Mouse (Mus musculus) liver, postnatal 0 days (tissue): ENCODE measurements around the gene St3gal5. TPM values are rescaled to one million over a fixed set of nuclear protein-coding genes. Genes with fewer than 3 reads are reported as not detected.

Experiments used
- ATAC-seq: fragments of 200-750 bp; cut with Nextera tagmentation; 2 replicates; pipeline ENCODE4 v1.8.0; 2017; ENCODE audit warnings: mild to moderate bottlenecking, moderate library complexity
- DNase-seq: peaks from one replicate; pipeline ENCODE4 v3.0.0-alpha.2; 2016
- H3K27ac ChIP-seq: fragments of 300-500 bp; sonication (generic); 2 replicates; pipeline ENCODE4 v1.5.1; 2014; ENCODE audit warnings: antibody characterized with exemption, moderate library complexity, mild to moderate bottlenecking, low read depth
- H3K27me3 ChIP-seq: fragments of 300-500 bp; sonication (generic); 2 replicates; pipeline ENCODE4 v1.6.1; 2014; ENCODE audit warnings: low read length, control low read depth, mixed read lengths; ENCODE audit not compliant: insufficient read depth
- H3K36me3 ChIP-seq: fragments of 300-500 bp; sonication (generic); replicated peaks from 2 replicates; pipeline ENCODE4 v1.6.1; 2014; ENCODE audit warnings: mild to moderate bottlenecking, control low read depth, low read length, moderate library complexity, mixed read lengths; ENCODE audit not compliant: insufficient read depth
- H3K4me1 ChIP-seq: fragments of 300-500 bp; sonication (generic); 2 replicates; pipeline ENCODE4 v1.6.1; 2014; ENCODE audit warnings: antibody characterized with exemption, mild to moderate bottlenecking, control low read depth; ENCODE audit not compliant: insufficient read depth
- H3K4me2 ChIP-seq: fragments of 300-500 bp; sonication (generic); 2 replicates; pipeline ENCODE4 v1.6.1; 2014; ENCODE audit warnings: low read depth, mild to moderate bottlenecking, low read length, moderate library complexity, mixed read lengths
- H3K4me3 ChIP-seq: fragments of 300-500 bp; sonication (generic); 2 replicates; pipeline ENCODE4 v1.5.1; 2014; ENCODE audit warnings: low read depth, low read length
- H3K9ac ChIP-seq: fragments of 300-500 bp; sonication (generic); replicated peaks from 2 replicates; pipeline ENCODE4 v1.6.1; 2014; ENCODE audit warnings: mild to moderate bottlenecking, moderate library complexity
- H3K9me3 ChIP-seq: fragments of 300-500 bp; sonication (generic); 2 replicates; pipeline ENCODE4 v1.6.1; 2016; ENCODE audit warnings: mild to moderate bottlenecking, control low read depth, low read length, mixed read lengths
- CTCF ChIP-seq: sonication (generic); IDR thresholded peaks from 2 replicates; pipeline ENCODE4 v1.5.1; 2016; ENCODE audit warnings: antibody characterized with exemption, low read depth
- EP300 ChIP-seq: IDR thresholded peaks from 2 replicates; pipeline ENCODE4 v1.6.1; 2016; ENCODE audit warnings: antibody characterized with exemption, low read depth, mild to moderate bottlenecking
- WGBS: fragments of 180-500 bp; shearing (Covaris S2); extraction: QIAGEN DNeasy Blood & Tissue Kit; methylation state at CpG from one replicate; pipeline ENCODE4 v1.1.7; 2014; ENCODE audit not compliant: insufficient replicate concordance; 5-methylcytosine and 5-hydroxymethylcytosine counted together
- polyA plus RNA-seq: library from polyadenylated mRNA; unstranded; fragments of >200 nt; fragmentation: Nextera tagmentation; extraction: Ambion mirVana; gene quantifications from 2 replicates; pipeline ENCODE4 v1.2.1, GENCODE M21; 2015

St3gal5 gene
- polyA plus RNA-seq, 1 experiment from 2014 or later, result 212 TPM

- no peak for TF ChIP-seq EP300
- no peak for ATAC-seq
- no peak for DNase-seq
- H3K9me3 ChIP-seq, result no peaks in the 10 kb centered on the region
- H3K9ac ChIP-seq, result no peak overlapping the region
- no peak overlapping the region for H3K4me2 ChIP-seq
- H3K27ac ChIP-seq, result no peak overlapping the region
- H3K27me3 ChIP-seq, result 0 out of 2 replicates have a peak, but pooled peaks cover 3% of the 10 kb centered on the region
- no peaks in the 10 kb centered on the region for H3K36me3 ChIP-seq
- no peak overlapping the region for H3K4me3 ChIP-seq
- H3K4me1 ChIP-seq, result no peaks in the 10 kb centered on the region; the same call in 1 of the 2 replicates
- WGBS, result 70% methylated on average over 5 of the region's 5 CpGs
Measured at GRCm38 (mm10) chr6:72202732-72203131, 105.3 kb downstream of the St3gal5 start.

GRCm38 (mm10) chr6:72203279-72203678, 105.9 kb downstream of the St3gal5 start:
- Histone ChIP-seq H3K36me3 (no peaks in the 10 kb centered on the region), H3K27me3 (0 out of 2 replicates have a peak, but pooled peaks cover 4% of the 10 kb centered on the region), H3K9ac (no peak overlapping the region), H3K4me1 (no peaks in the 10 kb centered on the region; the same call in 1 of the 2 replicates), H3K4me3 (no peak overlapping the region), H3K9me3 (no peaks in the 10 kb centered on the region), H3K27ac (no peak overlapping the region), H3K4me2 (no peak overlapping the region)
- TF ChIP-seq EP300 (no peak), CTCF (no peak)
- no peak for ATAC-seq
- no peak for DNase-seq
- 52% methylated on average over 5 of the region's 5 CpGs for WGBS

Other genes with a start within 250 kb of the St3gal5 start
- 30.4 and 32.0 TPM in 2 replicates for gene Ptcd3, start 188.8 kb upstream of the St3gal5 start, polyA plus RNA-seq
- gene Polr1a, start 188.5 kb upstream of the St3gal5 start, polyA plus RNA-seq, result 8.0 and 10.0 TPM in 2 replicates
- gene Atoh8, start 138.0 kb downstream of the St3gal5 start, polyA plus RNA-seq, result 0.96 and 1.3 TPM in 2 replicates
- 0.16 and 0.20 TPM in 2 replicates for gene Sftpb, start 207.0 kb downstream of the St3gal5 start, polyA plus RNA-seq
- 21.1 and 21.7 TPM in 2 replicates for gene Usp39, start 247.6 kb downstream of the St3gal5 start, polyA plus RNA-seq
- gene 0610030E20Rik, start 249.7 kb downstream of the St3gal5 start, polyA plus RNA-seq, result 13.0 and 13.3 TPM in 2 replicates